Mouse (Mus musculus) erythroblast, embryonic 14.5 days (primary cell): Measurements from ENCODE around the gene Fzd2. TPM values are rescaled to one million over a fixed set of nuclear protein-coding genes. Genes with fewer than 3 reads are reported as not detected.

ENCODE experiments used
- H3K27me3 ChIP-seq: 2 replicates; pipeline ENCODE4 v1.6.1; 2012; ENCODE audit warnings: inconsistent platforms; ENCODE audit not compliant: control insufficient read depth
- H3K36me3 ChIP-seq: 2 replicates; pipeline ENCODE4 v1.6.1; 2012; ENCODE audit warnings: mild to moderate bottlenecking, inconsistent platforms; ENCODE audit not compliant: control insufficient read depth
- H3K4me1 ChIP-seq: 2 replicates; pipeline ENCODE4 v1.6.1; 2012; ENCODE audit warnings: inconsistent platforms; ENCODE audit not compliant: control insufficient read depth
- H3K4me3 ChIP-seq: replicated peaks from 2 replicates; pipeline ENCODE3; 2012; ENCODE audit warnings: moderate library complexity, mild to moderate bottlenecking, inconsistent platforms
- H3K9me3 ChIP-seq: 2 replicates; pipeline ENCODE4 v1.6.1; 2012; ENCODE audit warnings: low read length, inconsistent platforms, mixed read lengths; ENCODE audit not compliant: control insufficient read depth
- GATA1 ChIP-seq: IDR thresholded peaks from 2 replicates; pipeline ENCODE4 v1.6.1; 2012; ENCODE audit warnings: low read length, inconsistent platforms, mixed read lengths
- TAL1 ChIP-seq: IDR thresholded peaks from 3 replicates; pipeline ENCODE4 v1.6.1; 2012; ENCODE audit warnings: low read length, inconsistent platforms, mixed read lengths
- polyA plus RNA-seq: library from polyadenylated mRNA; stranded (reverse); fragments of >175 nt; gene quantifications from 2 replicates; pipeline ENCODE4 v1.2.3, GENCODE M21; 2012

Fzd2 gene
- polyA plus RNA-seq, 1 experiment = not detected

DNA sequence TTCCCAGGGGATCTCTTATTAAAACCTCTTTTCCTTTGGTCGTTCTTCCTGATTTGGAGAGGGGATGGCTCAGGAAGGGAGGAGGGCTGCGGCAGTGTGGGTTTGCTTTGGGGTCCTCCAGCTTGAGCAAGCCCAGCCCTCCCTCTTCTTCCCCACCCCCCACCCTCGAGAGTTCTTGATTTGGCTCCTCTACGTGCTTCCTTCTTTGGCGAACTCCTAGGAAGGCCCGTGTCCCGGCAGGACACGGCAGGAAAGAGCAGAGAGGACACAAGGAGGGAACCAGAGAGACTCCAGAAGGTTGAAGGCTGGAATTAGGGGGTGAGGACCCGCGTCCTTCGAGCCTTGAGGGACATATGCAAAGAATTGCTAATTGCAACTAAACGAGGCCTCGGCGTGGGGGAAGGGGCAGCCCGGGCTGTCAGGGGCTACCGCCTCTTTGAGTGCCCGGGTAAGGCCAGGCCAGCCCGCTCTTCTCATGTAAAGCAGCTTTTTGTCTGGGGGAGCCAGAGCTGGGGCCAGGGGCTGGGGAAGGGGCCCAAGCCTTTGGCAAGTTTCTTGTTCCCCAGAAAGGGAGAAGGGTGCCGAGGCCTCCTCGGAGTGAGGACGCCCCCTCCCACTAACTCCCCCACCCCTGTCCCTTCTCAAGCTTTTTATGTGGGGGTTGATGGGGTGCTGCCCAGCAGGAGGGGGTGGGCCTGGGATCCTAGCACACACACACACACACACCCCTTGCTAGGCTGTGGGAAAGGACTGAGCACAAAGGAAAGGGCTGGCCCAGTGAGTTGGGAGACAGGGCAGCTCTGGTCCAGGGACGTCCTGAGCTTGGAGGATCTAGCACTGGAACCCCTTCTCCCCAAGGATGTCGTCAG, 24.8 kb upstream of the Fzd2 start, which contains the start of gene Gm11627:
Gene Gm11627, minus strand, starts transcription at position 297 of the 869 bp plus-strand sequence.
- peak within 1 kb of the TSS; percentile 28 for H3K4me3 ChIP-seq

DNA sequence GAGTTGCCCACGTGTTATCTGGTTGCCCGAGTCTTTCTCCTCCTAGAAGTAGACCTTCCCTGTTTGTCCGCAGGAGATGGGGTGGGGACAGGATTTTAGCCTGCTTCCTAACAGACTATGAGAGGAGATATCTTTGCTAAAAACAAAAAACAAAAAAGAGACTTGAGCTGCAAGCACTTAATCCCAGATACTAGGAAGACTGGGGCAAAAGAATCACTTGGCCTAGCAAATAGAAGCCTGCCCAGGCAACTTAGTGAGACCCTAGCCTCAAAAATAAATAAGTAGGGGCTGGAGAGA, 24.2 kb upstream of the Fzd2 start:
- Histone ChIP-seq H3K4me3 (no peak overlapping the region), H3K36me3 (no peaks in the 10 kb centered on the region), H3K27me3 (peaks cover 45% of the 10 kb centered on the region), H3K4me1 (peaks cover 5% of the 10 kb centered on the region), H3K9me3 (no peaks in the 10 kb centered on the region)
- TF ChIP-seq TAL1 (no peak), GATA1 (no peak)

More for the DNA sequence above, 24.8 kb upstream of the Fzd2 start, which contains the start of gene Gm11627:
- H3K4me1 ChIP-seq = peaks cover 5% of the 10 kb centered on the region
- no peaks in the 10 kb centered on the region for H3K36me3 ChIP-seq
- peaks cover 43% of the 10 kb centered on the region for H3K27me3 ChIP-seq
- TF ChIP-seq GATA1 = no peak
- TF ChIP-seq TAL1 = no peak
- H3K9me3 ChIP-seq = no peaks in the 10 kb centered on the region

DNA sequence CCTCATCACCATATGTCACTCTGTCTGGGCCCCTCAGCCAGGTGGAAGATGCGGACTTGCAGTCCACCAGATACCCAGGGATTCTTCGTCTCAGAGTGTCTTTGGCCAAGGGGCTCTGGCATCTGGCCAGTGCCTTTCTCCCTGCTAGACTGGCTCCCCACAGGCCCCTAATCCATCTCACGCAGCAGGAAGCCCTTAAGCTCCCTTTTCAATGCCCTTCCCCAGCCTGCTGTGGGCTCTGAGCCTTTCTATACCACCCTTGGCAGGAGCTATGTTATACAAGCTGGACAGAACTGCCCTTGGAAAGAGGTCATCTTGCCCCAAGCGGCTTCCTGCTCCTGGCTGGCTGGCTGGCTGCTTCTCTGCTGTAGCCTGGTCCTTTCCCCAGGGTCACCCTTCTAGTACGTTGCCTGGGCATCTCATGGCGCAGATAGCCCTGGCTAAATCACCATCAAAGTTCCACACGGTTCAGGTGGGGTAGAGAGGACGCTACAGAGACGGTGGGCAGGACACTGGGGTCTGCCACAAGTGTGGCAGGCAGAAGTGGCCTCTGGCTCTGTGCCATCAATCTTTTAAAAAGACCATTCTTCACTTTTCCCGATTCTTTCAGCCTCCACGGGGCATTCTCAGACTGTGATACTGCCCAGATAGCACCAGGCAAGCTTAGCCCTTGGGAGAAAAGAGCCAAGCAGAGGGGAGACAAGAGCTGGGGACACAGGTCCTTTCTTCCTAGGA, 22.7 kb upstream of the Fzd2 start:
- H3K36me3 ChIP-seq = no peaks in the 10 kb centered on the region
- H3K27me3 ChIP-seq = peaks cover 45% of the 10 kb centered on the region
- no peak overlapping the region for H3K4me3 ChIP-seq
- H3K9me3 ChIP-seq = peaks cover under 1% of the 10 kb centered on the region
- peaks cover 5% of the 10 kb centered on the region for H3K4me1 ChIP-seq
- TF ChIP-seq GATA1 (no peak), TAL1 (no peak)

DNA sequence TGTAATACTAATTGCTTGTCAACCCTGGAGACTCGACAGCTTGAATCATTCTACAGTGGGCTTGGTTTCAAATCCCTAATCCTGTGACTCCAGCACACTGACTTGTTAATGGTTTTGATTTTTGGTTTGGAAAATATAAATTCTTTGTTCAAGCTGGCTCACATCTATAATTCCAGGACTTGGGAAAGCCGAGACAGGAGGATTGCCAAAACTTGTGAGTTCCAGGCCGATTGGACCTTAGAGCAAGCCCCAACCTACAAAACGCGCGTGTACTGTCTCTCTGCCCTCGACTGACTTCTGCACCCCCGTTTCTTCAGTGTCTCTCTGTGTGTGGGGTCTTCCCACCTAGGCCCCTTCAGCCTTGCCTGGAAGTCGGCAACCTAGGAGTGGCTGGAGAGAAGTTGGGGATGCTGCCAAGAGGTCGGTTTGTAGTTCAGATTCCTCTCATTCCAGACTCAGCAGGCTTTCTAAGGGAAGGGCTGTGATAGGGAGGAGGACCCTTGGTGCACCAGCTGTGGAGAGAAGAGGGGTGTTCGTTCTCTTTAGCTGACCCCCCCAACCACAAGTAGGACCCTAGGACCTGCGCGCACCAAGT, 22.1 kb upstream of the Fzd2 start:
- peaks cover 4% of the 10 kb centered on the region for H3K9me3 ChIP-seq
- peaks cover 5% of the 10 kb centered on the region for H3K4me1 ChIP-seq
- H3K27me3 ChIP-seq = peaks cover 43% of the 10 kb centered on the region
- H3K36me3 ChIP-seq = no peaks in the 10 kb centered on the region
- TF ChIP-seq GATA1 = no peak
- no peak for TF ChIP-seq TAL1
- no peak overlapping the region for H3K4me3 ChIP-seq

DNA sequence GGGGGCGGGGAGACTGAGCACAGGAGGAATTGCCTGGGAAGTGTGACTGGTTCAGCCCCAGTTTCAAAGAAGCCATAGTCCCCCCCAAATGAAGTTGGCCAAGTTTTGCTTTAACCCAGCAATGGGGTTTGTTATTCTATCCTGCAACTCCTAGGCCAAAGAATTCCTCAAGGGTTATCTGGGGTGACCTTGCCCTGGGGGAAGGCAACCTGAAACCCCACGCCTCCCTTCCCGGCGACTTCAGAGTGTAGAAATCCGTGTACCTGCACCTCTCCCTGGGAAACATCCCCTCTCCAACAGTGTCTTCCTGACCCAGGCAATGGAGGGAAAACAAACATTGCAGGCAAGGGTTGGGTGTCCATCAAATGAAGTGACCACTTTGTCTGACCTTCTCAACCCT, 21.5 kb upstream of the Fzd2 start:
- no peak overlapping the region for H3K4me3 ChIP-seq
- H3K9me3 ChIP-seq = peaks cover 4% of the 10 kb centered on the region
- no peak for TF ChIP-seq TAL1
- TF ChIP-seq GATA1 = no peak
- H3K4me1 ChIP-seq = peaks cover 5% of the 10 kb centered on the region
- no peaks in the 10 kb centered on the region for H3K36me3 ChIP-seq
- H3K27me3 ChIP-seq = peaks cover 39% of the 10 kb centered on the region

DNA sequence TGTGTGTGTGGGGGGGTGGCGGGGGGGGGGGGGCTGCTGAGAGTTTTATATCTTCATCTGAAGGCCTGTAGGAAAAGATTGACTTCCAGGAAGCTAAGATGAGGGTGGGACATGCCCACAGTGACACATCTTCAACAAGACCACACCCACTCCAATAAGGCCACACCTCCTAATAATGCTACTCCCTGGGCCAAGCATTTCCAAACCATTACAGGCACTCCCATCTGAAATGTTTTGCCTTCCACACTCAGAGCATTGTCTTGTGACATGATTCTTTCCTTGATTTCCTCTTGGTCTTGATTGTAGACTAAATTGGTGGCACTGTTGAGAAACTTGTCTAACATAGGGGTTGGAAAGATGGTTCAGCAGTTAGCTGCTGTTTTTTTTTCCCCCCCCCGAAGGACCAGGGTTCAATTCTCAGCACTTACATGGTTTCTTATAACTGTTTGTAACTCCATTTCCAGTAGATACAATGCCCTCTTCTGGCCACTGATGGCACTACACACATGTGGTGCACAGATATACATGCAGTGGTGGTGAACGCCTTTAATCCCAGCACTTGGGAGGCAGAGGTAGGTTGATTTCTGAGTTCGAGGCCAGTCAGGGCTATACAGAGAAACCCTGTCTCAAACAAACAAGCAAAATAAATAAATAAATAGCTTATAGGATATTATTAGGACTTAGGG, 17.6 kb upstream of the Fzd2 start:
- Histone ChIP-seq H3K9me3 (peaks cover 4% of the 10 kb centered on the region), H3K27me3 (peaks cover 22% of the 10 kb centered on the region), H3K36me3 (no peaks in the 10 kb centered on the region), H3K4me1 (no peaks in the 10 kb centered on the region), H3K4me3 (no peak overlapping the region)
- no peak for TF ChIP-seq TAL1
- TF ChIP-seq GATA1 = no peak

DNA sequence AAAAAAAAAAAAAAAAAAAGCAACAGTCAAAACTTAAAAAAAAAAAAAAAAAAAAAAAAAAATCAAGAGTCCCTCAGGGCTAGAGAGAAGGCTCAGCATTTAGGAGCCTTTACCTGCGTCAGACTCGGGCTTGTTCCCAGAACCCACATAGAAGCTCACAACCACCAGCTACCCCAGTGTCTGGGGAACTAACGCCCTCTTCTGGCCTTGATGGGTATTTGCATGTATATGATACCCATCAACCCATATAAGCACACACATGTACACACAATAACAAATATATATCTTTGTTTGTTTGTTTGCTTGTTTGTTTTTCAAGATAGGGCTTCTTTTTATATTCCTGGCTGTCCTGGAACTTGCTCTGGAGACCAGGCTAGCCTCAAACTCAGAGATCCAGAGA, 16.6 kb upstream of the Fzd2 start:
- TF ChIP-seq TAL1 (no peak), GATA1 (no peak)
- Histone ChIP-seq H3K4me3 (no peak overlapping the region), H3K4me1 (no peaks in the 10 kb centered on the region), H3K36me3 (no peaks in the 10 kb centered on the region), H3K9me3 (peaks cover 4% of the 10 kb centered on the region), H3K27me3 (peaks cover 12% of the 10 kb centered on the region)

DNA sequence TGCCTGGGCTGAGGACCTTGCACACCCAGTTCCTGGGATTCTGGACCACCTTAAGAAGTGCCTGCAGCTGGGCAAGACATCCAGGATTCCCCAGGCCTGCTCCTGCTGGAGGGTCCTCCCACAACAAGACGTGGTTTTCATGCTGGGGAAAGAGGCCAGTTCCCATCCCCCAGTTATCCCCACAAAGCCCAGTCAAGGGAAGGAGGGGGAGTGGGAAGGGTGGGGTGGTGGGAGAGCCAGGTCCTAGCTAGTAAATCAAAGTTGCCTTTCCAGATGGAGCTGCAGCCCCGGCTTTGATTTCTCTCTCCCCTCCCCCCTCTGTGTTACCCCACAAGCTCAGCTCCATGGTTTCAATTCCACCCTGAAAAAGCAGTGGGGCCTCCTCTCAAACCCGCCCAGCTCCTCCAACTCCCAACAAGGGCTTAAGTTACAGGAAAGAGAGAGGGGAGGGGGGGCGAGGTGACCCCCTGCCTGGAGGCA, 8.8 kb upstream of the Fzd2 start:
- TF ChIP-seq GATA1 = no peak
- TF ChIP-seq TAL1 = no peak

DNA sequence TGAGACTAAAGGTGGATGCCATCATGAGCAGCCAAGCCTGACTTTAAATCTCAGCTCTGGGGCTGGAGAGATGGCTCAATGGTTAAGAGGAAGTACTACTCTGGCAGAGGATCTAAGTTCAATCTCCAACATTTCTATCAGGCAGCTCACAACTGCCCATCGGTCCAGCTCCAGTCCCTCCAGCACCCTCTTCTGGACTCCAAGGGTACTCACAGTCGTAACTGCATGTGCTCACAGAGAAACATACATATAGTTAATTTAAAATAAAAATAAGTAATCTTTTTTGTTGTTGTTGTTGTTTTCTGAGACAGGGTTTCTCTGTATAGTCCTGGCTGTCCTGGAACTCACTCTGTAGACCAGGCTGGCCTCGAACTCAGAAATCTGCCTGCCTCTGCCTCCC, 4.3 kb upstream of the Fzd2 start:
- Histone ChIP-seq H3K27me3 (peaks cover 52% of the 10 kb centered on the region), H3K4me1 (no peaks in the 10 kb centered on the region), H3K36me3 (no peaks in the 10 kb centered on the region), H3K4me3 (no peak overlapping the region), H3K9me3 (peaks cover 3% of the 10 kb centered on the region; the same call in 1 of the 2 replicates)
- TF ChIP-seq GATA1 (no peak), TAL1 (no peak)

More for the DNA sequence above, 8.8 kb upstream of the Fzd2 start:
- H3K27me3 ChIP-seq = peaks cover 11% of the 10 kb centered on the region
- no peaks in the 10 kb centered on the region for H3K9me3 ChIP-seq
- no peaks in the 10 kb centered on the region for H3K36me3 ChIP-seq
- no peak overlapping the region for H3K4me3 ChIP-seq
- H3K4me1 ChIP-seq = no peaks in the 10 kb centered on the region
